Mouse (Mus musculus) megakaryocyte, embryonic 14.5 days (primary cell): ENCODE data around the gene Abhd2.

ENCODE experiments used
- FLI1 ChIP-seq: IDR thresholded peaks from 2 replicates; pipeline ENCODE4 v1.6.1; 2012; ENCODE audit warnings: low read length, inconsistent platforms, mixed read lengths
- GATA1 ChIP-seq: IDR thresholded peaks from 3 replicates; pipeline ENCODE4 v1.6.1; 2012; ENCODE audit warnings: mixed read lengths, low read length, inconsistent platforms, borderline replicate concordance

GRCm38 (mm10) chr7:79247881-79248389, 25.1 kb upstream of the Abhd2 start:
- no peak for TF ChIP-seq GATA1
- TF ChIP-seq FLI1 = no peak
